Mouse (Mus musculus) T-helper 17 cell (primary cell): ENCODE measurements around the gene Phyhipl.

Source experiments
- in situ Hi-C, 2 experiments: fragments of 300-600 bp; cut with MboI, MseI; formaldehyde crosslinking; loops; 1 replicate in 1 of 2; 2 replicates in 1 of 2; pipeline ENCODE4 v1.15.1; 2025; ENCODE audit warnings: high pct_unique_total_duplicates in 2 of 2

Gene Phyhipl

GRCm38 (mm10) chr10:70533301-70533781 lies 122.4 kb downstream of the Phyhipl start:
- in situ Hi-C loops, result no loop called here

GRCm38 (mm10) chr10:70532249-70532648 lies 123.5 kb downstream of the Phyhipl start:
- in situ Hi-C loops, result no loop called here

GRCm38 (mm10) chr10:70530185-70530823 lies 125.5 kb downstream of the Phyhipl start:
- in situ Hi-C loops, result no loop called here

GRCm38 (mm10) chr10:70521379-70521778 lies 134.4 kb downstream of the Phyhipl start:
- in situ Hi-C loops, result no loop called here

GRCm38 (mm10) chr10:70520143-70521131 lies 135.3 kb downstream of the Phyhipl start:
- in situ Hi-C loops, result no loop called here

- in situ Hi-C loops, result no loop called here
These were observed 136.1 kb downstream of the Phyhipl start for GRCm38 (mm10) chr10:70519640-70520099.

- in situ Hi-C loops, result no loop called here
These were observed 139.1 kb downstream of the Phyhipl start for GRCm38 (mm10) chr10:70516661-70517060.

GRCm38 (mm10) chr10:70514848-70515247 lies 140.9 kb downstream of the Phyhipl start:
- in situ Hi-C loops, result no loop called here

GRCm38 (mm10) chr10:70507880-70508279 lies 147.9 kb downstream of the Phyhipl start:
- in situ Hi-C loops, result no loop called here
